In genomic region chr3:122103864-122104808, GRCm38 (mm10) we compare ENCODE assay signal across 8 mouse cellular contexts. TPM values are rescaled to one million over a fixed set of nuclear protein-coding genes. Genes with fewer than 3 reads are reported as not detected.
DNase-seq lines count a peak whose midpoint lies in the region; ATAC-seq and TF ChIP-seq lines count a peak whose summit lies in the region.

No protein-coding gene starts in this region.

- no peak for TF ChIP-seq EP300 in MEL (IDR thresholded peaks at IDR 0.05; ENCODE audit: low read depth in 1 of 2, low read length in 2 of 2)

- intact Hi-C loops in heart, postnatal 36 days (cut with DNase I) = loop anchor here (1.0 to 5.0 kb wide), 6 partner anchors 18 to 219 kb away; no protein-coding TSS in a partner anchor

- TF ChIP-seq POLR2A in MEL (IDR thresholded peaks at IDR 0.05; ENCODE audit: control insufficient read depth in 1 of 2, insufficient read depth in 1 of 2, low read depth in 1 of 2, low read length in 2 of 2, poor library complexity in 1 of 2) = no peak
- no peak for TF ChIP-seq POLR2A in cerebellum, adult 2 months (IDR thresholded peaks at IDR 0.05; ENCODE audit: borderline replicate concordance, insufficient read depth, low read length)

- H3K36me3 ChIP-seq in MEL (ENCODE audit: control insufficient read depth in 1 of 2, insufficient read depth in 2 of 2, low read length in 2 of 2) = peaks cover 0 to 12% of the 10 kb centered on the region in 2 experiments; a peak in 2 of 4 replicates
- H3K36me3 ChIP-seq in forebrain, postnatal 0 days (ENCODE audit: insufficient read depth) = no peaks in the 10 kb centered on the region
- no peaks in the 10 kb centered on the region for H3K36me3 ChIP-seq in lung, embryonic 15.5 days

- DNase-seq in MEL (ENCODE audit: low read depth, low spot score) = peak; percentile 61
- peak; percentile 73 to 85 for DNase-seq in cerebellum, adult 2 months
- peak; percentile 75 for DNase-seq in forebrain, postnatal 0 days
- DNase-seq in heart, postnatal 36 days = peak; percentile 91 to 95
- peak; percentile 58 to 82 for DNase-seq in layer of hippocampus, adult 2 months (ENCODE audit: low spot score in 2 of 2)
- peak; percentile 73 for DNase-seq in ovary, adult 18-20 months (ENCODE audit: low spot score)
- DNase-seq in thymus, postnatal 0 days (ENCODE audit: low spot score) = peak; percentile 55

- TF ChIP-seq CTCF in MEL (IDR thresholded peaks at IDR 0.05 in 2 of 3, conservative IDR thresholded peaks at IDR 0.05 in 1 of 3; ENCODE audit: control insufficient read depth in 1 of 3, insufficient read depth in 1 of 3, low read depth in 2 of 3, low read length in 3 of 3, poor library complexity in 1 of 3, severe bottlenecking in 1 of 3) = peak; percentile 60 to 70 (median 69)
- TF ChIP-seq CTCF in cerebellum, adult 2 months (IDR thresholded peaks at IDR 0.05; ENCODE audit: borderline replicate concordance, insufficient read depth, low read depth, low read length) = peak; percentile 89
- peak; percentile 81 for TF ChIP-seq CTCF in forebrain, postnatal 0 days (IDR thresholded peaks at IDR 0.05; ENCODE audit: low read depth)
- TF ChIP-seq CTCF in layer of hippocampus, adult 2 months (conservative IDR thresholded peaks at IDR 0.05) = peak; percentile 98

- no peak for ATAC-seq in forebrain, postnatal 0 days
- ATAC-seq in lung, embryonic 15.5 days (ENCODE audit: borderline replicate concordance, extremely low read depth, low FRiP score, low TSS enrichment) = peak; percentile 59

- H3K9me3 ChIP-seq in MEL (replicated peaks; ENCODE audit: insufficient read depth, low read length) = no peaks in the 10 kb centered on the region
- H3K9me3 ChIP-seq in forebrain, postnatal 0 days (ENCODE audit: low read length) = no peaks in the 10 kb centered on the region
- H3K9me3 ChIP-seq in lung, embryonic 15.5 days = no peaks in the 10 kb centered on the region

- H3K27me3 ChIP-seq in MEL (ENCODE audit: control insufficient read depth in 1 of 2, insufficient read depth in 2 of 2, low read length in 2 of 2) = no peaks in the 10 kb centered on the region
- H3K27me3 ChIP-seq in cerebellum, adult 2 months (ENCODE audit: control insufficient read depth, insufficient read depth, low read length) = no peaks in the 10 kb centered on the region
- H3K27me3 ChIP-seq in forebrain, postnatal 0 days (ENCODE audit: insufficient read depth, low read length) = no peaks in the 10 kb centered on the region
- no peaks in the 10 kb centered on the region for H3K27me3 ChIP-seq in lung, embryonic 15.5 days

- peaks cover 0 to 23% of the 10 kb centered on the region in 2 experiments; a peak in 2 of 4 replicates for H3K4me1 ChIP-seq in MEL (ENCODE audit: control insufficient read depth in 1 of 2, insufficient read depth in 2 of 2, low read length in 2 of 2)
- H3K4me1 ChIP-seq in cerebellum, adult 2 months (ENCODE audit: control insufficient read depth, insufficient read depth, low read length) = no peaks in the 10 kb centered on the region
- no peaks in the 10 kb centered on the region for H3K4me1 ChIP-seq in forebrain, postnatal 0 days (ENCODE audit: insufficient read depth)
- peaks cover 11% of the 10 kb centered on the region for H3K4me1 ChIP-seq in lung, embryonic 15.5 days

- H3K9ac ChIP-seq in MEL (ENCODE audit: control insufficient read depth, low read depth, low read length, poor library complexity, severe bottlenecking) = no peak overlapping the region
- H3K9ac ChIP-seq in forebrain, postnatal 0 days = no peak overlapping the region
- H3K9ac ChIP-seq in lung, embryonic 15.5 days = peak overlapping the region; percentile 21; the same call in 1 of the 2 replicates

- H3K4me3 ChIP-seq in MEL (ENCODE audit: control insufficient read depth in 1 of 2, insufficient read depth in 1 of 2, low read depth in 2 of 2, low read length in 2 of 2) = peak overlapping the region in 1 of 2 experiments; percentile 8; a peak in 1 of 4 replicates
- H3K4me3 ChIP-seq in cerebellum, adult 2 months (replicated peaks; ENCODE audit: insufficient read depth, low read depth, low read length) = peak overlapping the region; percentile 38
- no peak overlapping the region for H3K4me3 ChIP-seq in forebrain, postnatal 0 days (ENCODE audit: low read depth, low read length)
- H3K4me3 ChIP-seq in layer of hippocampus, adult 2 months = peak overlapping the region; percentile 41; the same call in 1 of the 2 replicates
- peak overlapping the region; percentile 28 for H3K4me3 ChIP-seq in lung, embryonic 15.5 days

- H3K27ac ChIP-seq in MEL (ENCODE audit: control insufficient read depth, low read depth, low read length) = no peak overlapping the region
- H3K27ac ChIP-seq in cerebellum, adult 2 months (ENCODE audit: insufficient read depth, low read length) = no peak overlapping the region
- H3K27ac ChIP-seq in forebrain, postnatal 0 days (ENCODE audit: low read depth, low read length) = no peak overlapping the region
- H3K27ac ChIP-seq in layer of hippocampus, adult 2 months = peak overlapping the region; percentile 43; the same call in 1 of the 2 replicates
- peak overlapping the region; percentile 26; the same call in 1 of the 2 replicates for H3K27ac ChIP-seq in lung, embryonic 15.5 days

- H3K79me2 ChIP-seq in MEL (ENCODE audit: control insufficient read depth, insufficient read depth, low read length, poor library complexity) = no peaks in the 10 kb centered on the region

- peak; percentile 37 for TF ChIP-seq RAD21 in MEL (IDR thresholded peaks at IDR 0.05; ENCODE audit: low read depth, low read length)

- WGBS in cerebellum, adult 2 months = 34% methylated on average over 20 of the region's 20 CpGs
- 33% methylated on average over 20 of the region's 20 CpGs for WGBS in forebrain, postnatal 0 days
- WGBS in lung, embryonic 15.5 days = 20% methylated on average over 20 of the region's 20 CpGs

- H3K4me2 ChIP-seq in forebrain, postnatal 0 days (ENCODE audit: low read depth) = no peak overlapping the region
- H3K4me2 ChIP-seq in lung, embryonic 15.5 days = peak overlapping the region; percentile 57

TF ChIP-seq in MEL, 35 proteins besides CTCF, POLR2A, EP300 and RAD21:
- TF ChIP-seq UBTF (IDR thresholded peaks at IDR 0.05; ENCODE audit: borderline replicate concordance, insufficient read depth, low read depth, low read length) (no peak), ZC3H11A (IDR thresholded peaks at IDR 0.05; ENCODE audit: low read depth, low read length) (peak; percentile 24; the same call in 1 of the 2 replicates), ZKSCAN1 (IDR thresholded peaks at IDR 0.05; ENCODE audit: low read depth, low read length) (no peak), SMC3 (IDR thresholded peaks at IDR 0.05; ENCODE audit: low read depth, low read length) (peak; percentile 62)

RNA-seq across cellular contexts. Expression of gene Abca4, which starts 59.9 kb away (rescaled TPM):
- total RNA-seq in MEL (2012; rRNA removed) = 0.13 and 0.15 TPM in 2 replicates
- under 1 TPM in 1 of 2 experiments, not detected in 1; 0.49 TPM for polyA plus RNA-seq in MEL (2012; ENCODE audit: insufficient read depth in 1 of 2, insufficient read length in 2 of 2, low read depth in 1 of 2, low replicate concordance in 2 of 2, missing spikeins in 1 of 2)
- 2.3 and 5.0 TPM in 2 replicates for polyA plus RNA-seq in cerebellum, adult 2 months (2012; rRNA removed)
- total RNA-seq in forebrain, postnatal 0 days (2014; rRNA removed) = 3.1 and 4.1 TPM in 2 replicates
- 0.94 and 1.1 TPM in 2 replicates for polyA plus RNA-seq in forebrain, postnatal 0 days (2015; fragmentation: Nextera tagmentation; extraction: Ambion mirVana)
- 1 to 10 TPM; 1.9 to 2.0 TPM for total RNA-seq in heart, postnatal 36 days (2021)
- total RNA-seq in layer of hippocampus, adult 2 months (2021) = 1 to 10 TPM in 1 of 2 experiments, under 1 TPM in 1; 0.96 to 1.7 TPM
- 1.3 and 1.5 TPM in 2 replicates for polyA plus RNA-seq in lung, embryonic 15.5 days (2015; fragmentation: Nextera tagmentation; extraction: Ambion mirVana)
- 0.18 and 0.42 TPM in 2 replicates for polyA plus RNA-seq in thymus, postnatal 0 days (2015; fragmentation: Nextera tagmentation; extraction: Ambion mirVana)

Comparison
In these comparisons a context has a peak if more than half of its experiments do, and no peak if none do; other contexts are left out.
1. H3K27ac ChIP-seq: peak in layer of hippocampus, adult 2 months (single experiment) and lung, embryonic 15.5 days (single experiment); none in MEL (single experiment), cerebellum, adult 2 months (single experiment) and forebrain, postnatal 0 days (single experiment).
2. Peak in every context shown above with its lines, with median percentiles within 50 percentile points of each other: DNase-seq and CTCF ChIP-seq.